Mouse (Mus musculus) cerebellum, adult 11 months (tissue): ENCODE measurements around the gene Emp2.
A peak's percentile ranks its signal among the peaks of the same experiment; 100 is the strongest.

Experiments used
- DNase-seq: peaks from one replicate; pipeline ENCODE4 v3.0.0; 2022

Gene Emp2

GRCm38 (mm10) chr16:10313646-10314088 lies at the start of gene Emp2:
Gene Emp2 (minus strand): TSS chr16:10313968.
- DNase-seq: no peak

- no peak for DNase-seq
Measured at GRCm38 (mm10) chr16:10363061-10363460, 49.3 kb upstream of the Emp2 start.

GRCm38 (mm10) chr16:10359241-10359640 lies 45.5 kb upstream of the Emp2 start:
- no peak for DNase-seq

DNA sequence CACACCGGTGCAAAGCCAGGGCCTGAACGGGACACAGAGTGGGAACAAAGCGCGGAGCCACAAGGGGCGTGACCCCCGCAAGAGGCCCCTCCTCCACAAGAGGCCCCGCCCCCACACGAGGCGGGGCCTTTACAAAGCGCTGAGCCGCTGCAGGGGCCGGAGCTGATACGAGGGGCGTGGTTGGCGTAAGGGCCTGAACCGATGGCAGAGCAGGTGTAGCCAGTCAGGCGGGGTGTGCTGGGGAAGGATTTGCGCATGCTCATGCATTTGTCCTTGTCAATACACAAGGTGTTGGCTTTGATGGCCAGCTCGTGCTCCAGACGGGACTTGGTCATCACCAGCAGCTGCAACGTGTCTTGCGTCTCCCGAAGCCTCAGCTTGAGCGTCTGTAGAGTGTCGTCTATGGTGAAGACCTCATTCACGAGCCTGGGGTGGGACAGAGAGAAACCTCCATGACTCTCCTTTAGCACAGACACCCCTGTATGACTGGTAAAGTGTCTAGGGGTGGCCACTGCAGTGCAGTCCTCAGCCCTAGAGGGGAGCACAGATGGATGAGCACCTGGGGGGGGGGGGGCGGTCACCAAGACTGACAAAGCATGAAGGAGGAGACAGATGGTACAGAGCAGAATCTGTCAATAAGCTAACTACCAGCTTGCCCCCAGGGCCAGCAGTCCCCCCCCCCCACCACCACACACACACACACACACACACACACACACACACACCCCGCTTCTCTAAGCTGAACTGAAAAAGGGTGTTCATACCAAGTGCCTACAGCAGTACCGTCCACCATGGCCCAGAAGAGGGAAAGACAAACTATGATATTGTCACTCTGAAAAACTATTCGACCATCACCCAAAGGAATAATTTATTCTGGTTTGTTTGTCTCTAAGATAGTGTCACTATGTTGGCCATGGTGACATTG lies 44.5 kb upstream of the Emp2 start:
- no peak for DNase-seq

GRCm38 (mm10) chr16:10355004-10355403 lies 41.2 kb upstream of the Emp2 start:
- DNase-seq: peak; percentile 17

DNA sequence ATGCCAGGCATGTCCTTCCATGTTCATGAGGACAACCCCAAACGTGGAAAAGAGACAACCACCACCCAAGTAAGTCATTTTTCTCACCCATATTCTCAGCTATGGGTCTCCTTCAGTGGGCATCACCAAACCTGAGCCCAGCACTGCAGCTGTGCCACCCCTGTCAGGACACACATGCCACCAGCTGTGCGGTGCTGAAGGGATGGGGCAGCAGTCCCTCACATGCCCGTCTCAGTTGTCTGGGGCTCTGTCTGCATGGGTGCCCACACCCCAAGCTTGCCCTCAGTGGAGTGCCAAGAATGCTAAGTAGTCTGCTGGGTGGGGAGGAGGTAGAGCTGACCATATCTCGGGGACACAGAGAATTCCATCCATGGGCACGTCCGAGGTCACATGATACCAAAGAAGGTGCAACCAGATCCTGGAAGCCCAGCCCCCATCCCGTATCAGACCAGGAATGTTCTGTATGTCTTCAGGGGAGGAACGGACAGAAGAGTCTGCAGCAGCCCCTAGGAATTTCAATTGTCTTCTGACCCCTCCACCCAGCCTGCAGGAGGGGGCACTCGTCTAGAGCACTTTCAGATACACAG lies 37.4 kb upstream of the Emp2 start:
- no peak for DNase-seq

- DNase-seq: no peak
Measured at GRCm38 (mm10) chr16:10349876-10350275, 36.1 kb upstream of the Emp2 start.

DNA sequence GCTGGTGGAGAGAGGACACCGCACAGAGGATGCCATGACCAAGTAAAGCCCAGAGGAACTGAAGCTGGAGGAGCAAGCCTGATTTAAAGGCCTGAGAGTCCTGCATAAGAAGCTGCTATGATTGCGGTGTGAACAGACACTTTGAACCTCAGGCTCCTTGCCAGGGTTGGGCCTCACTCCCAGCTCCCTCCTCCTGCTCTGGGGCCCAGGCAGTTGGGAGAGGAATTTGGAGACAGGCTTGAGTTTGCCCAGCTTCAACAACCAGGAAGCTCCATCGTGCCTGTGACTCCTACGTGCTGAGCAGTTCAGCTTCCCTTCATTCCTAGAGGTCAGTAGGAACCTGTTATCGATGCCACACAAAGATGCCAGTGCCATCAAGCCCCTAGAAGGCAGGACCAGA lies 35.7 kb upstream of the Emp2 start:
- DNase-seq: no peak

- DNase-seq: no peak
Measured at GRCm38 (mm10) chr16:10347551-10347950, 33.8 kb upstream of the Emp2 start.

GRCm38 (mm10) chr16:10341110-10341509 lies 27.3 kb upstream of the Emp2 start:
- no peak for DNase-seq

- DNase-seq: no peak
Measured at GRCm38 (mm10) chr16:10339930-10340329, 26.2 kb upstream of the Emp2 start.

- DNase-seq: no peak
Measured at GRCm38 (mm10) chr16:10338601-10339000, 24.8 kb upstream of the Emp2 start.

DNA sequence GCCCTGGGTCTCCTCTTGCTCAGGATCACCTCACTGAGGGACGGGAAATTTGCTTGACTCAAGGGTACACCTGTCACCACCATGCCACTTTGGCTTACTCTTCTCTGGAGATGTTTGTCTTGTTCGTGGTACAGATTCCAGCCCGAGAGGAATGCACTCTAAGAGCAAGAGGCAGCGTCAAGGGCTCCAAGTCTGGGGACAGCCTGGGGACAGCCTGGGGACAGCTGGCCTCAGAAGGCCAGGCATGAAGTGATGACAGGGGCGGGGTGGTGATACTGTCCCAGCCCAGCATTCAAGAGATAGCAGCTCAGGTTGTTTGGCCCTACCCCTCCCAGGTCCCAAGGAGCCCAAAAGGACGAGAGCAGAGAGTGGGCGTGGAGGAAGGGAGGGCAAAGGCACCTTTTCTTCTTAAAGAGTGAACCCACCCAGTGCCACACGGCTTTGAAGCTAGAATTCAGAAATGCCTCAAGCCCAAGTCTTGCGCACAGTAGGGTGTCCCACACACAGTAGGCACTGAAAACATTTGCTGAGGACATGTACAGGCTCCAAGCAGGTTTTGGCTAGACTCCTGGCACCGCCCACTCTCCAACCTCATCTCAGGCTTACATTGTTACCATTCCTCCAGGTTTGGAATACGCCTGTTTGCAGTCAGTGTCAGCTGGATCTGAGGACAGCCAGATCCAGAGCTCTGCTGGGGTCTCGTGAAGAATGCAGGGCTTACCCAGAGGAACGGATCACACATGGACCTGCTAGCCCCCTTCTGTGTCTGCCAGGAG lies 23.8 kb upstream of the Emp2 start:
- no peak for DNase-seq

- no peak for DNase-seq
Measured at GRCm38 (mm10) chr16:10336454-10337421, 23.0 kb upstream of the Emp2 start.

GRCm38 (mm10) chr16:10335953-10336352 lies 22.2 kb upstream of the Emp2 start:
- DNase-seq: no peak

DNA sequence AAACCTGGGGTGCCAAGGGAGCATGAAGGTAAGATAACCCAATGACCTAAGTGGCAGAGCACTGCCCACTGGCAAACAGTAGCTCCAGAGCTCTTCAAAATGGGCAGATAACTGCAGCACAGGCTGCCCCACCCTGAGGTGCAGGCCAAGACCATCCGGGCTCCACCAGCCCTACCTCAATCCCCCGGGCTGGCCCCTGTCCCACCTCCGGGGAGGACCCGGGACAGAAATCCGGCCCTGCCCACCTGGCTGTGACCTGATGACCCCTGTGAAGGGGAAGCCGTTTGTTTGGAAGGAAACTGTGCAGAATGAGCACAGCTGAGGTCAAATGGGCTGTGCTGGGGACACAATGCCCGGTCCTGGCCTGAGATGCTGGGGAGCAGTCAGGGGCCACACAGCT lies 19.0 kb upstream of the Emp2 start:
- no peak for DNase-seq

- no peak for DNase-seq
Measured at GRCm38 (mm10) chr16:10330586-10331495, 17.1 kb upstream of the Emp2 start.

DNA sequence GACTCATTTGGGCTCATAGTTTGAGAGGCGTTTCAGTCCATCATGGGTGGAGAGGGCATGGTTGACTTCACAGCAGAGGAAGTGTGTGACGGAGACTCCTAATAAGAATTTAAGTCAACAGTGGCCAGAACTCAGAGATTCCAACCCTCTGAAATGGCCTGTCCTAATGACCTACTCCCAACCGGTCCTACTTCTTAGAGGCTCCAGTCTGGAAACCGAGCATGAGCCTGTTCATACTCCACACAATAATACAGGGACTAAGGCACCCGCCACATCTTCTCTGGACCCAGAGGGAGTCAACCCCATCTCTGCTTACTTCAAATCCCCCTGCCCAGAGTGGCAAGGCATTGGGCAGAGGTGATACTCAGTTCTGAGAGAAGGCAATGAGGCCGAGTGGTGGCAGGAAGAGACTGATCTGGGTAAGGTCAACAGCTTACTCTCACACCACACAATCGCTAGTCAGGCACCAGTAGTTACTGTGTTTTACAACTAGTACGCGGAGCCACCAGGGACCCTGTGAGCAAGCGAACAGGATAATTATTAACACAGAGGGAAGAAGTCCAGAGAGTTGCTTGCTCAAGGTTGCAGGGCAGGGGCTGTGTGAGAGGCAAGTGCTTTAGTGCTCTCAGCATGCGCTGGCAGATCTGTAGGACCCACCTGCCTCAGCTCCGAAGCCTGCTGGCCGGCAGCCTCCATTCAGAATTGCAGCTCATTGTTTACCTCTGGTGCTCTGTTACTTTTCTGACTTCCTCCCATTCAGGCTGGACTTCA lies 14.0 kb upstream of the Emp2 start:
- no peak for DNase-seq

DNA sequence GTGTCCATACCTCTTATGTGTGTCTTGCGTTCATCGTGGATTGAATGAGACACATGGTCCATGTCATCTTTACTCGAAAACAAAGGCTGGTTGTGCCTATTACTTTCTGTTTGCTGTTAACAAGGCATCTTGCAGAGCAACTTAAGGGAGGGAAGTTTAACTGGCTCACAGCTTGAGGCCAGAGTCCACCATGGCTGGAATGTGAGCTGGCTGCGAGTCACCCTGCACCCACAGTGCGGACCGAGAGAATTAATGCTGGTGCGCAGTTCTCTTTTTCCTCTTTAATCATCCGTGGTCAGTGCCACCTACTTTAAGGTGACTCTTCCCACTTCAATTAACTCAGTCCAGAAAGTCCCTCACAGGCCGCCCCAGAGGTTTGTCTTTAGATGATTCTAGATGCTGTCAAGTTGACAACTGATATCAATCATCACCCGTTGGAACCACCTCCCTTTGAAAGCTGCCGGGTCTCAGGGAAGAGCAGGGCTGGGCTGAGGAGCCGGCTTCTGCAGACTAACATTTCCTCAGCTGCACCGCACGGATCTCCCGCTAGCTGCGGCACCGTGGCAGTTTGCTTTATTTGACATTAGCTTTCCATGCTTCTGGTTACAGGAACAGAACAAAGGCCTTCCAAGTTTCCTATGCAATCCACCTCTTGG lies 6.3 kb upstream of the Emp2 start:
- no peak for DNase-seq

DNA sequence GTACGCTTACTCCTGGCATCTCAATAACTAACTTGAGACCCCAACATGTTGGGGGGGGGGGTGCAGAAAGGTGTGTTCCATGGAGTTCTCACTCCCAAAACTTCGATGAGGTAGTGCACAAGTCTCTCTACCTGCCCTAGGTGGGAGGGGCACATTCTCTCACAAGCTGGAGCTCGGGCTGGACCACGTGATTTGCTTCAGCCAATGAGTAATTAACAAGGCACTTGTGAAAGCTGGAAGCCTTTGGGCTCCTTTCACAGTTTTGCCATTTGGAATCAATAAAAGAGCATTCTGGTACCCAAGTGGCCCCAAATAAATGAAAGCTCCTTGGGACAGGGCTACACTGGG lies 3.4 kb upstream of the Emp2 start:
- DNase-seq: no peak
